Mouse (Mus musculus): ENCODE measurements around the gene Acot5. TPM values are rescaled to one million over a fixed set of nuclear protein-coding genes. Genes with fewer than 3 reads are reported as not detected.

Gene Acot5
- total RNA-seq, 2 experiments from 2014 or later: 5.1 to 5.3 TPM

DNA sequence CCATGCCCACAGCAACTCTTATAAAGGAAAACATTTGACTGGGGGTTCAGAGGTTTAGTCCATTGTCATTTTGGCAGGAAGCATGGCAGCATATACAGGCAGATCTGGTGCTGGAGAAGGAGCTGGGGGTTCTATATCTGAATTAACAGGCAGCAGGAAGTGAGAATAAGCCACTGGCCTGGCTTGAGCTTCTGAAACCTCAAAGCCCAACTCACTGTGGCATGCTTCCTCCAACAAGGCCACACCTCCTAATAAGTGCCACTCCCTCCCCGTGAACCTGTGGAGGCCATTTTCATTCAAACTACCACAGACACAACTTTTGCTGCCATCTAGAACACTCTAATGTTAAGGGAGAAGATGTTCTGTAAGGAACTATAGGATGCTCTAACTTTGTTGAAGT lies 38.6 kb downstream of the Acot5 start:
- intact Hi-C loops (cut with DNase I): no loop called here
- DNase-seq (ENCODE audit: low spot score in 2 of 2): no peak

DNA sequence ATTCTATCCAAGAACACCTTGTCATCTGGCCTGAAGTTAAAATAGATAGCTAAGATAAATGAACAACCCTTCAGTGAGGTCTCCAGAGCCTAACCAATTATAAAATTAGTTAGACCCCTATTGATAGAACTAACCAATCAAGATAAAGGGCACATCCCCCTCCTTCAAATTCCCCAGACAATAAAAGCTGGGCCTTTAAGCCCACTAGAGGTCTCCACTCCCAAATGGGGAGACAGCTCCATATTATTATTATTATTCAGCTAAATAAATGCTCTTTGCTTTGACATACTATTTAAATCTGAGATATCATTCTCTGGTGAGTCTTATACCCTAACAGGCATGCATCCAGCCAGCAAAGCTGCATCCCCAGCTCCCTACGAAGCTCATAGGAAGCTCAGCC lies 40.8 kb downstream of the Acot5 start:
- intact Hi-C loops (cut with DNase I): no loop called here
- DNase-seq (ENCODE audit: low spot score in 2 of 2): no peak

DNA sequence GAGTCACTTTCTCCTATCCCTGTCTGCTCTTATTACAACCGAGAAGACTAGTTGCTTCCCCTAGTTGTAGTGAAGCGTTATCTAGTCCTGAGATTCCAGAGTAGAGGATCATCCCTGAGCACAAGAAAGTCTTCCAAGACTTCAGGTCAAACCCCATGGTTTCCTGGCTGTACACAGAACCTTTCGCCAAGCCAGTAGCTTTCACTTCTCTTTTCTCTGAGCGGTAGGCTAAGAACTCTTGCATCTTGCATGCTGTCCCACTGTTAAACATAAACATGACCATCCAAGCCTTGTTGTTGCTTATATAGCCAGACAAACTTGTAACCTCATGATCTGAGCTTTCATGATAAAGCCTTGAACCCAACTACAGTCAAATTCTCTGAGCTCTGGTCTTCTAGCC lies 41.7 kb downstream of the Acot5 start:
- DNase-seq (ENCODE audit: low spot score in 2 of 2): no peak
- intact Hi-C loops (cut with DNase I): no loop called here

DNA sequence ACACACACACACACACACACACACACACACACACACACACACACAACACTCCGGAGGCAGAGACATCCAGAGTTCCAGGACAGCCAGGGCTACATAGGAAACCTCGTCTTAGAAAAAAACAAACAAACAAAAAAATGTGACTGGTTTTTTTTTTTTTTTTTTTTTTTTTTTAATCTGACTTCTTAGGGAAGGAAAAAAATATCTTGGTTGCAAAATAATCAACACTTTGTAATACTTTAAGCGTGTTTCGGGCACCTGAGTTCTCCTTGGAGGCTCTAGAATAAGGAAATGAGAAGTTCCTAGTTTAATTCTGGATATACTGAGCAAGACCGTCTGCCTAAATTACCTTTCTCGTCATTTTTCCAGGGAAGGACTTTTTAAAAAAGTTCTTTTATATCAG lies 44.6 kb downstream of the Acot5 start:
- intact Hi-C loops (cut with DNase I): no loop called here
- no peak for DNase-seq (ENCODE audit: low spot score in 2 of 2)

DNA sequence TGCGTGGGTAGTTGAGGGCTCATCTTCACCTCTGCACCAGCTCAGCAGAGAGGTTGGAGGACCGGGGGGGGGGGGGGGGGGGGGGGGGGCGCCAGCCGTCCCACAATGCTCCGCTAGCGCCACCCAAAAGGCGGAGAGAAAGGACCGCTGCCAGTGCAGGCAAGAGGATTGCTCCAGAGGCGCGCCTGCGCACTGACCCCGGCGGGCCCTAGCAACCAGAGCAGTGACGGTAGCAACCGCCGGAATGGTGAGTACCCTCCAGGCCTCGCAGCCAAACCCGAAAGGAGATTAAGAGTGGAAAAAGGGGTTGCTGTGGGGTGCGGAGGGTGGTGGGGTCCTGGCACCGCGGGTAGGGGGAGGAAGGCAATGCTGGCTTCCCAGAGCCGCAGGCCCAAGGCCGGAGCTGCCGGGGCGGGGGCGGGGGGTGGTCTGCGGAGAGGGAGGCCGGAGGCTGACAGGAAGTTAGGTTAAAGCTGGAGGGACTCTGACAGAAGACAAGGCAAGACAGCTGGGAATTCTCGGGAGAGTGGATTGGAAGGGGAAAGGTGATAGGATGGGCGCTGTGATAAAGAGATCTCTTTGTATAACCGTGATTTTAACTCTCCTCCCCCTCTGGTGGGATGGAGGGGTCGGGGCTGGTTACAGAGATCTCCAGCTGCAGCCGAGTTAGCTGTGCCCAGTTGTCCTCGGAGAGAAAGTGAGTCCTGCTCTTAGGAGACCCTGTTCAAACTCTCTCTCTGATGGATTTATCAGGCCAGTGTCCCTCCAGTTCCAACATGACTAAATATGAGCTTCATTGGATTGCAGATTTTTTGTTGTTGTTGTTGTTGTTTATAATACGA lies 45.2 kb downstream of the Acot5 start, which contains the start of gene Dnal1:
Gene Dnal1 (plus strand): TSS at position 214 of the 842 bp plus-strand sequence.
- peak; percentile 87 to 91 for DNase-seq (ENCODE audit: low spot score in 2 of 2)
- intact Hi-C loops (cut with DNase I): no loop called here

DNA sequence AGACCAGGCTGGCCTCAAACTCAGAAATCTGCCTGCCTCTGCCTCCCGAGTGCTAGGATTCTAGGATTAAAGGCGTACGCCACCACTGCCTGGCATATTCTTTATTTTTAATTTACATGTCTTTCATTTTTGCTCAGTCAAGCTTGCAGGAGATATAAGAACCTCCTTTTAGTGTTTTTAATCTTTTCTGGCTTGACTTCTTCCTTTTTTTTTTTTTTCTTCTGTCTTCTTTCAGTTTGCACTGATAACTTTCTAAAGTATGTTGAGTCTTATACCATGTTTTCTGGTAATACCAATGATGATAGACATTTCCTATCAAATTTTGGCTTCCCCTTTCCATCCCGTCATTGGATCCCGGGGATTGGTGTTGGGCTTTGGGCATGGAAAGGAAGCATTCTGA lies 50.5 kb downstream of the Acot5 start:
- no peak for DNase-seq (ENCODE audit: low spot score in 2 of 2)
- intact Hi-C loops (cut with DNase I): no loop called here

Other genes with a start within 250 kb of the Acot5 start
- gene Numb, start 147.4 kb upstream of the Acot5 start, total RNA-seq (2021): 10 to 100 TPM; 53.9 to 65.2 TPM
- 10 to 100 TPM; 15.5 to 17.8 TPM for gene Riox1, start 118.7 kb upstream of the Acot5 start, total RNA-seq (2021)
- under 1 TPM; 0.11 to 0.15 TPM for gene Heatr4, start 84.5 kb upstream of the Acot5 start, total RNA-seq (2021)
- 10 to 100 TPM in 1 of 2 experiments, 1 to 10 TPM in 1; 8.9 to 10.5 TPM for gene Acot2, start 81.5 kb upstream of the Acot5 start, total RNA-seq (2021)
- gene Acot1, start 59.8 kb upstream of the Acot5 start, total RNA-seq (2021): 10 to 100 TPM; 10.4 to 17.0 TPM
- 1 to 10 TPM; 2.5 to 2.9 TPM for gene Acot4, start 30.9 kb upstream of the Acot5 start, total RNA-seq (2021)
- gene Gm49366, start 30.4 kb upstream of the Acot5 start, total RNA-seq (2021): not detected
- gene Acot3, start 17.2 kb upstream of the Acot5 start, total RNA-seq (2021): 1 to 10 TPM; 2.1 to 2.3 TPM
- 1 to 10 TPM; 3.1 to 3.2 TPM for gene Acot6, start 31.3 kb downstream of the Acot5 start, total RNA-seq (2021)
- 100 to 1,000 TPM; 102 to 106 TPM for gene Dnal1, start 45.0 kb downstream of the Acot5 start, total RNA-seq (2021)
- gene Pnma1, start 79.2 kb downstream of the Acot5 start, total RNA-seq (2021): 1 to 10 TPM; 5.8 to 6.8 TPM
- 10 to 100 TPM; 12.6 to 18.6 TPM for gene Elmsan1, start 149.6 kb downstream of the Acot5 start, total RNA-seq (2021)
- gene Ptgr2, start 215.9 kb downstream of the Acot5 start, total RNA-seq (2021): 10 to 100 TPM; 32.3 to 35.2 TPM
- 10 to 100 TPM; 35.4 to 35.8 TPM for gene Zfp410, start 247.5 kb downstream of the Acot5 start, total RNA-seq (2021)

Measured in left cerebral cortex, postnatal 14 days (tissue).